Mouse (Mus musculus) liver, adult (tissue): ENCODE results near the gene Pacsin3.

Experiments
- GATA4 ChIP-seq: IDR thresholded peaks from 2 replicates; pipeline ENCODE4 v1.6.1; 2014; ENCODE audit warnings: mild to moderate bottlenecking, low read length; ENCODE audit not compliant: insufficient replicate concordance

Pacsin3 gene

GRCm38 (mm10) chr2:91281366-91281765 is 25.6 kb downstream of the Pacsin3 start:
- no peak for TF ChIP-seq GATA4

- TF ChIP-seq GATA4, result no peak
Observed at GRCm38 (mm10) chr2:91283972-91284371, 28.2 kb downstream of the Pacsin3 start.

- TF ChIP-seq GATA4, result no peak
Observed at GRCm38 (mm10) chr2:91284375-91285199, 28.8 kb downstream of the Pacsin3 start.

GRCm38 (mm10) chr2:91285885-91286505 is 30.2 kb downstream of the Pacsin3 start:
- no peak for TF ChIP-seq GATA4

- TF ChIP-seq GATA4, result no peak
Observed at GRCm38 (mm10) chr2:91287563-91287962, 31.8 kb downstream of the Pacsin3 start.

- TF ChIP-seq GATA4, result no peak
Observed at GRCm38 (mm10) chr2:91291197-91292007, 35.6 kb downstream of the Pacsin3 start.

GRCm38 (mm10) chr2:91294226-91294625 is 38.5 kb downstream of the Pacsin3 start:
- no peak for TF ChIP-seq GATA4

- TF ChIP-seq GATA4, result no peak
Observed at GRCm38 (mm10) chr2:91295895-91296294, 40.1 kb downstream of the Pacsin3 start.

- TF ChIP-seq GATA4, result no peak
Observed at GRCm38 (mm10) chr2:91299156-91299555, 43.4 kb downstream of the Pacsin3 start.

- no peak for TF ChIP-seq GATA4
Observed at GRCm38 (mm10) chr2:91300784-91301183, 45.0 kb downstream of the Pacsin3 start.

GRCm38 (mm10) chr2:91301836-91302235 is 46.1 kb downstream of the Pacsin3 start:
- TF ChIP-seq GATA4, result no peak

- no peak for TF ChIP-seq GATA4
Observed at GRCm38 (mm10) chr2:91302845-91303244, 47.1 kb downstream of the Pacsin3 start.

GRCm38 (mm10) chr2:91305926-91306325 is 50.2 kb downstream of the Pacsin3 start:
- no peak for TF ChIP-seq GATA4

- TF ChIP-seq GATA4, result no peak
Observed at GRCm38 (mm10) chr2:91306589-91306988, 50.8 kb downstream of the Pacsin3 start.

- no peak for TF ChIP-seq GATA4
Observed at GRCm38 (mm10) chr2:91308680-91309079, 52.9 kb downstream of the Pacsin3 start.

- no peak for TF ChIP-seq GATA4
Observed at GRCm38 (mm10) chr2:91309546-91309945, 53.8 kb downstream of the Pacsin3 start.
